Mouse (Mus musculus) kidney, adult 2 months (tissue): ENCODE data around the gene Rest. TPM values are rescaled to one million over a fixed set of nuclear protein-coding genes. Genes with fewer than 3 reads are reported as not detected.

ENCODE experiments used
- DNase-seq: peaks from one replicate; pipeline ENCODE4 v3.0.0; 2021
- H3K27ac ChIP-seq: fragments of 200-500 bp; 2 replicates; pipeline ENCODE4 v1.5.1; 2012; ENCODE audit warnings: low read depth, low read length, control low read depth, inconsistent platforms; ENCODE audit not compliant: insufficient read depth
- H3K27me3 ChIP-seq: fragments of 200-500 bp; replicated peaks from 2 replicates; pipeline ENCODE4 v1.6.1; 2012; ENCODE audit warnings: mild to moderate bottlenecking, moderate library complexity, low read length, inconsistent platforms; ENCODE audit not compliant: control insufficient read depth, insufficient read depth
- H3K36me3 ChIP-seq: fragments of 200-500 bp; 2 replicates; pipeline ENCODE4 v1.6.1; 2012; ENCODE audit warnings: mild to moderate bottlenecking, moderate library complexity, low read length, inconsistent platforms; ENCODE audit not compliant: control insufficient read depth, insufficient read depth
- H3K4me1 ChIP-seq: fragments of 200-500 bp; 2 replicates; pipeline ENCODE4 v1.6.1; 2011; ENCODE audit warnings: low read length; ENCODE audit not compliant: control insufficient read depth, insufficient read depth
- H3K4me3 ChIP-seq: fragments of 200-500 bp; 2 replicates; pipeline ENCODE4 v1.5.1; 2011; ENCODE audit warnings: mild to moderate bottlenecking, low read depth, low read length, control low read depth; ENCODE audit not compliant: insufficient read depth
- CTCF ChIP-seq: fragments of 200-500 bp; conservative IDR thresholded peaks from 2 replicates; pipeline ENCODE4 v1.5.1; 2011; ENCODE audit warnings: low read depth, mild to moderate bottlenecking, control low read depth, low read length, moderate library complexity, mixed read lengths; ENCODE audit not compliant: insufficient read depth, insufficient read length
- POLR2A ChIP-seq: fragments of 200-500 bp; IDR thresholded peaks from one replicate; pipeline ENCODE4 v1.6.1; 2011; ENCODE audit warnings: low read depth, low read length, control low read depth
- WGBS: fragments of 180-500 bp; shearing (Covaris S2); methylation state at CpG from one replicate; pipeline ENCODE4 v1.1.7; 2018; 5-methylcytosine and 5-hydroxymethylcytosine counted together
- polyA plus RNA-seq: library from polyadenylated mRNA; depleted of rRNA; stranded (reverse); fragments of >200 nt; gene quantifications from 2 replicates; pipeline ENCODE4 v1.2.3, GENCODE M21; 2012

The Rest gene
- polyA plus RNA-seq, 1 experiment: 8.3 TPM

- peaks cover 3% of the 10 kb centered on the region; the same call in 1 of the 2 replicates for H3K36me3 ChIP-seq
- TF ChIP-seq CTCF: no peak
- no peak for TF ChIP-seq POLR2A
- WGBS: 76% methylated on average over 6 of the region's 6 CpGs
Measured at GRCm38 (mm10) chr5:77287901-77288300, 22.6 kb downstream of the Rest start.

GRCm38 (mm10) chr5:77289686-77290085 lies 24.4 kb downstream of the Rest start:
- no peak for DNase-seq
- TF ChIP-seq CTCF (no peak), POLR2A (no peak)
- H3K27ac ChIP-seq: no peak overlapping the region
- no peaks in the 10 kb centered on the region for H3K27me3 ChIP-seq
- H3K4me3 ChIP-seq: no peak overlapping the region
- WGBS: 87% methylated on average over 8 of the region's 8 CpGs
- H3K4me1 ChIP-seq: no peaks in the 10 kb centered on the region
- H3K36me3 ChIP-seq: peaks cover 1% of the 10 kb centered on the region; the same call in 1 of the 2 replicates

More at GRCm38 (mm10) chr5:77287901-77288300, 22.6 kb downstream of the Rest start:
- no peaks in the 10 kb centered on the region for H3K4me1 ChIP-seq
- no peaks in the 10 kb centered on the region for H3K27me3 ChIP-seq
- no peak for DNase-seq
- H3K4me3 ChIP-seq: no peak overlapping the region
- no peak overlapping the region for H3K27ac ChIP-seq

- 95% methylated on average over 2 of the region's 2 CpGs for WGBS
- Histone ChIP-seq H3K4me1 (no peaks in the 10 kb centered on the region), H3K36me3 (peaks cover 1% of the 10 kb centered on the region; the same call in 1 of the 2 replicates), H3K4me3 (no peak overlapping the region), H3K27me3 (no peaks in the 10 kb centered on the region), H3K27ac (no peak overlapping the region)
- no peak for TF ChIP-seq POLR2A
- no peak for TF ChIP-seq CTCF
- DNase-seq: no peak
Measured at GRCm38 (mm10) chr5:77290606-77291005, 25.3 kb downstream of the Rest start.

- TF ChIP-seq CTCF (no peak), POLR2A (no peak)
- H3K36me3 ChIP-seq: peaks cover 1% of the 10 kb centered on the region; the same call in 1 of the 2 replicates
- no peaks in the 10 kb centered on the region for H3K4me1 ChIP-seq
- 91% methylated on average over 7 of the region's 7 CpGs for whole genome bisulfite sequencing
- DNase-seq: no peak
- no peak overlapping the region for H3K27ac ChIP-seq
- no peaks in the 10 kb centered on the region for H3K27me3 ChIP-seq
- no peak overlapping the region for H3K4me3 ChIP-seq
Measured at GRCm38 (mm10) chr5:77292803-77293522, 27.7 kb downstream of the Rest start.

- H3K36me3 ChIP-seq: peaks cover 3% of the 10 kb centered on the region
- 83% methylated on average over 2 of the region's 2 CpGs for WGBS
- DNase-seq: no peak
- H3K4me1 ChIP-seq: no peaks in the 10 kb centered on the region
- H3K27ac ChIP-seq: no peak overlapping the region
- no peak for TF ChIP-seq CTCF
- no peak overlapping the region for H3K4me3 ChIP-seq
- no peaks in the 10 kb centered on the region for H3K27me3 ChIP-seq
Measured at GRCm38 (mm10) chr5:77299486-77299885, 34.2 kb downstream of the Rest start.

GRCm38 (mm10) chr5:77301296-77301903 lies 36.1 kb downstream of the Rest start:
- H3K4me1 ChIP-seq: no peaks in the 10 kb centered on the region

GRCm38 (mm10) chr5:77307821-77308553 lies 42.7 kb downstream of the Rest start:
- Histone ChIP-seq H3K4me3 (no peak overlapping the region), H3K27me3 (no peaks in the 10 kb centered on the region), H3K4me1 (peaks cover 8% of the 10 kb centered on the region), H3K27ac (no peak overlapping the region), H3K36me3 (peaks cover 2% of the 10 kb centered on the region; the same call in 1 of the 2 replicates)
- DNase-seq: no peak
- WGBS: 85% methylated on average over 5 of the region's 5 CpGs
- TF ChIP-seq CTCF (no peak), POLR2A (no peak)

More at GRCm38 (mm10) chr5:77301296-77301903, 36.1 kb downstream of the Rest start:
- TF ChIP-seq CTCF (no peak), POLR2A (no peak)
- Histone ChIP-seq H3K27ac (no peak overlapping the region), H3K27me3 (no peaks in the 10 kb centered on the region), H3K4me3 (no peak overlapping the region), H3K36me3 (peaks cover 5% of the 10 kb centered on the region)
- DNase-seq: no peak
- WGBS: 87% methylated on average over 6 of the region's 6 CpGs
